Mouse (Mus musculus): ENCODE data around the gene Ptprk.

GRCm38 (mm10) chr10:28492870-28493269 is 418.2 kb downstream of the Ptprk start:
- no peak for TF ChIP-seq POLR2A (IDR thresholded peaks at IDR 0.05; ENCODE audit: insufficient read length, low read depth)
- no peak for TF ChIP-seq TCF12 (IDR thresholded peaks at IDR 0.05; ENCODE audit: insufficient read depth, poor library complexity, severe bottlenecking)
- no peak for TF ChIP-seq USF1 (IDR thresholded peaks at IDR 0.05; ENCODE audit: low read depth)
- TF ChIP-seq MAX (IDR thresholded peaks at IDR 0.05; ENCODE audit: low read depth): no peak
- TF ChIP-seq CEBPB (IDR thresholded peaks at IDR 0.05; ENCODE audit: insufficient read depth, poor library complexity, severe bottlenecking): no peak
- TF ChIP-seq E2F4 (IDR thresholded peaks at IDR 0.05; ENCODE audit: insufficient read depth): no peak
- no peak for TF ChIP-seq MYOD1 (IDR thresholded peaks at IDR 0.05; ENCODE audit: control insufficient read depth in 1 of 3, insufficient read length in 2 of 3, low read depth in 2 of 3)

All from myocyte (in vitro differentiated cells).